ENCODE assay signal across 14 mouse cellular contexts in the genomic region with DNA sequence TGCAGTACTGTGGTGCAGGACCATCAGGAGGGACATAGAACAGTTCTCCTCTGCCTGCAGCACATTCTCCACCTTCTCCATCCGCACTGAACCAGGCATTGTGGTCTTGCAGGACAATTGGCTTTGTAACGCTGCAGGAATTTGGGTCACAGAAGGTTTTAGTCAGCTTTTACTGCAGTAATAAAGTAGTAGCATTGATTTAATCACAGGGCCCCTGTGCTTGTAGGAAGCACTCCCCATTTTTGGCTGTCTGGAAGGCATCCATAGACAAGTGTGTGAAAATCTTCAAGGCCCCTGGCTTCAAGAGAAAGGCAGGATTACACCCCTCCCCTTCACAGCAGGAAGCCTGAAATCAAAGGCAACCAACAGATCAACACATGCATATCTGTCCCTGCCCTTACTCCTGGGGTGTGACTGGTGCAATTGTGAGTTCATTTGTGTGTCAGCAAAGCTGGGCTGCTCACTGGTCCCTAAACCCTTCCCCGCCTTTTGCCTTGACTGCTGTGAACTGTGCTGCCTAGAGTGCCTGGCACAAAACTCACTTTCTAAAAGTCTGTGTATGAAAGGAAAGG. TPM values are rescaled to one million over a fixed set of nuclear protein-coding genes. Genes with fewer than 3 reads are reported as not detected.
DNase-seq lines count a peak whose midpoint lies in the region; ATAC-seq and TF ChIP-seq lines count a peak whose summit lies in the region.
"Had no signal": no experiment of that assay in that cellular context is flagged by ENCODE, and none has a peak within 500 bp of the region (broad histone marks: within the 10 kb centered on the region; RNA-seq: fewer than 3 reads in every experiment).

No protein-coding gene starts in this region.

- no peak overlapping the region for H3K4me3 ChIP-seq in heart, embryonic 10.5 days
- H3K4me3 ChIP-seq in midbrain, embryonic 10.5 days = no peak overlapping the region
- H3K4me3 ChIP-seq in midbrain, postnatal 0 days (ENCODE audit: low read depth, low read length) = no peak overlapping the region
- H3K4me3 ChIP-seq in embryonic facial prominence, embryonic 10.5 days = no peak overlapping the region
- no peak overlapping the region for H3K4me3 ChIP-seq in midbrain, embryonic 13.5 days (replicated peaks)

- H3K27me3 ChIP-seq in heart, embryonic 10.5 days (ENCODE audit: insufficient read depth, poor library complexity, severe bottlenecking) = 0 out of 2 replicates have a peak, but pooled peaks cover 8% of the 10 kb centered on the region
- H3K27me3 ChIP-seq in midbrain, embryonic 10.5 days (ENCODE audit: low read depth, poor library complexity, severe bottlenecking) = no peaks in the 10 kb centered on the region
- no peaks in the 10 kb centered on the region for H3K27me3 ChIP-seq in midbrain, postnatal 0 days (ENCODE audit: insufficient read depth, low read length)
- no peaks in the 10 kb centered on the region for H3K27me3 ChIP-seq in embryonic facial prominence, embryonic 10.5 days (replicated peaks; ENCODE audit: low read depth, poor library complexity, severe bottlenecking)
- H3K27me3 ChIP-seq in midbrain, embryonic 13.5 days = no peaks in the 10 kb centered on the region

- no peaks in the 10 kb centered on the region for H3K36me3 ChIP-seq in heart, embryonic 10.5 days
- H3K36me3 ChIP-seq in midbrain, embryonic 10.5 days = no peaks in the 10 kb centered on the region
- no peaks in the 10 kb centered on the region for H3K36me3 ChIP-seq in midbrain, postnatal 0 days (ENCODE audit: insufficient read depth, low read length)
- H3K36me3 ChIP-seq in embryonic facial prominence, embryonic 10.5 days (replicated peaks) = no peaks in the 10 kb centered on the region
- H3K36me3 ChIP-seq in midbrain, embryonic 13.5 days = no peaks in the 10 kb centered on the region

- no peak for TF ChIP-seq CTCF in midbrain, postnatal 0 days (IDR thresholded peaks at IDR 0.05)

- no peak for ATAC-seq in midbrain, postnatal 0 days (ENCODE audit: low FRiP score)
- ATAC-seq in midbrain, embryonic 13.5 days = peak; percentile 30; the same call in 1 of the 2 replicates
- ATAC-seq: inflammation-experienced regulatory T-cells, adult 6 months had no signal

- no peaks in the 10 kb centered on the region for H3K9me3 ChIP-seq in heart, embryonic 10.5 days
- H3K9me3 ChIP-seq in midbrain, embryonic 10.5 days (replicated peaks) = no peaks in the 10 kb centered on the region
- H3K9me3 ChIP-seq in midbrain, postnatal 0 days (ENCODE audit: low read length) = no peaks in the 10 kb centered on the region
- H3K9me3 ChIP-seq in embryonic facial prominence, embryonic 10.5 days = no peaks in the 10 kb centered on the region
- no peaks in the 10 kb centered on the region for H3K9me3 ChIP-seq in midbrain, embryonic 13.5 days

- 31% methylated on average over 3 of the region's 3 CpGs for WGBS in heart, embryonic 10.5 days
- WGBS in midbrain, embryonic 10.5 days = 14% methylated on average over 3 of the region's 3 CpGs
- WGBS in midbrain, postnatal 0 days = 25% methylated on average over 3 of the region's 3 CpGs
- 38% methylated on average over 3 of the region's 3 CpGs for WGBS in embryonic facial prominence, embryonic 10.5 days
- WGBS in midbrain, embryonic 13.5 days = 8% methylated on average over 3 of the region's 3 CpGs

- H3K4me1 ChIP-seq in heart, embryonic 10.5 days = peaks cover 7% of the 10 kb centered on the region; the same call in 1 of the 2 replicates
- H3K4me1 ChIP-seq in midbrain, embryonic 10.5 days = peaks cover 19% of the 10 kb centered on the region
- no peaks in the 10 kb centered on the region for H3K4me1 ChIP-seq in midbrain, postnatal 0 days (ENCODE audit: insufficient read depth, low read length)
- peaks cover 21% of the 10 kb centered on the region for H3K4me1 ChIP-seq in embryonic facial prominence, embryonic 10.5 days
- peaks cover 9% of the 10 kb centered on the region for H3K4me1 ChIP-seq in midbrain, embryonic 13.5 days (replicated peaks)

- no peak overlapping the region for H3K9ac ChIP-seq in midbrain, postnatal 0 days (replicated peaks; ENCODE audit: low read length, poor library complexity, severe bottlenecking)
- H3K9ac ChIP-seq in midbrain, embryonic 13.5 days (replicated peaks) = no peak overlapping the region; the same call in 1 of the 2 replicates

- 0 out of 2 replicates have a peak overlapping the region, but pooled peaks have one; percentile 47 for H3K27ac ChIP-seq in heart, embryonic 10.5 days
- peak overlapping the region; percentile 39 for H3K27ac ChIP-seq in midbrain, embryonic 10.5 days (replicated peaks)
- H3K27ac ChIP-seq in midbrain, postnatal 0 days (ENCODE audit: low read depth, low read length) = no peak overlapping the region
- peak overlapping the region; percentile 55; the same call in 1 of the 2 replicates for H3K27ac ChIP-seq in embryonic facial prominence, embryonic 10.5 days (replicated peaks)
- H3K27ac ChIP-seq in midbrain, embryonic 13.5 days = peak overlapping the region; percentile 16; the same call in 1 of the 2 replicates

- no peak overlapping the region for H3K4me2 ChIP-seq in midbrain, postnatal 0 days (ENCODE audit: low read depth, low read length, poor library complexity, severe bottlenecking)
- H3K4me2 ChIP-seq in midbrain, embryonic 13.5 days (replicated peaks) = no peak overlapping the region

- DNase-seq in heart, embryonic 10.5 days (ENCODE audit: low spot score) = peak; percentile 74
- no peak for DNase-seq in heart, postnatal 4 days
- DNase-seq in midbrain, embryonic 10.5 days (ENCODE audit: low spot score) = peak; percentile 43
- DNase-seq in midbrain, postnatal 0 days (ENCODE audit: low spot score) = no peak
- DNase-seq in embryonic facial prominence, embryonic 10.5 days (ENCODE audit: low spot score) = no peak
- no peak for DNase-seq in adrenal gland, postnatal 10 days
- DNase-seq in thymus, postnatal 10 days (ENCODE audit: low spot score in 2 of 2) = no peak
- DNase-seq: adrenal gland, adult 2 months; cerebellum, postnatal 36 days; liver; lung, postnatal 4 days; right cerebral cortex, adult 18-20 months had no signal

RNA-seq across cellular contexts. Expression of gene Mex3b, which starts 12.9 kb away (rescaled TPM):
- 7.3 and 14.8 TPM in 2 replicates for polyA plus RNA-seq in heart, embryonic 10.5 days (2016; fragmentation: Nextera tagmentation; extraction: Ambion mirVana)
- 10 to 100 TPM; 13.4 to 14.3 TPM for total RNA-seq in heart, postnatal 4 days (2021)
- polyA plus RNA-seq in midbrain, embryonic 10.5 days (2016; fragmentation: Nextera tagmentation; extraction: Ambion mirVana) = 23.2 and 24.7 TPM in 2 replicates
- 101 and 105 TPM in 2 replicates for total RNA-seq in midbrain, postnatal 0 days (2014; rRNA removed)
- 14.5 and 17.1 TPM in 2 replicates for polyA plus RNA-seq in midbrain, postnatal 0 days (2015; fragmentation: Nextera tagmentation; extraction: Ambion mirVana)
- 27.8 and 30.1 TPM in 2 replicates for polyA plus RNA-seq in embryonic facial prominence, embryonic 10.5 days (2016; fragmentation: Nextera tagmentation; extraction: Ambion mirVana)
- polyA plus RNA-seq in midbrain, embryonic 13.5 days (2015; fragmentation: Nextera tagmentation; extraction: Ambion mirVana) = 41.0 and 42.9 TPM in 2 replicates
- 1 to 10 TPM; 4.6 to 7.7 TPM for total RNA-seq in adrenal gland, postnatal 10 days (2021)

Comparison
In these comparisons a context has a peak if more than half of its experiments do, and no peak if none do; other contexts are left out.
1. DNase-seq: peak in heart, embryonic 10.5 days (single experiment) and midbrain, embryonic 10.5 days (single experiment); none in heart, postnatal 4 days (single experiment), midbrain, postnatal 0 days (single experiment), embryonic facial prominence, embryonic 10.5 days (single experiment), adrenal gland, postnatal 10 days (single experiment) and thymus, postnatal 10 days (0 of 2).